Mouse (Mus musculus) small intestine, adult 2 months (tissue): ENCODE results near the gene Snx15. TPM values are rescaled to one million over a fixed set of nuclear protein-coding genes. Genes with fewer than 3 reads are reported as not detected.
"Not testable (repeated sequence)": the region's sequence is repeated elsewhere in the genome, so short reads cannot be mapped to it uniquely, and the experiment has no call there.

ENCODE experiments used
- H3K27ac ChIP-seq: fragments of 200-500 bp; 2 replicates; pipeline ENCODE4 v1.5.1; 2012; ENCODE audit warnings: low read depth, low read length, control low read depth, inconsistent platforms; ENCODE audit not compliant: insufficient read depth
- H3K27me3 ChIP-seq: fragments of 200-500 bp; 2 replicates; pipeline ENCODE4 v1.6.1; 2012; ENCODE audit warnings: mild to moderate bottlenecking, moderate library complexity, low read length, inconsistent platforms; ENCODE audit not compliant: control insufficient read depth, insufficient read depth
- H3K36me3 ChIP-seq: fragments of 200-500 bp; 2 replicates; pipeline ENCODE4 v1.6.1; 2012; ENCODE audit warnings: mild to moderate bottlenecking, low read length, control low read depth, inconsistent platforms; ENCODE audit not compliant: control insufficient read depth, insufficient read depth
- H3K4me1 ChIP-seq: fragments of 200-500 bp; 2 replicates; pipeline ENCODE4 v1.6.1; 2012; ENCODE audit warnings: low read length, inconsistent platforms, mixed read lengths; ENCODE audit not compliant: control insufficient read depth, insufficient read depth, insufficient read length
- H3K4me3 ChIP-seq: fragments of 200-500 bp; 2 replicates; pipeline ENCODE4 v1.5.1; 2012; ENCODE audit warnings: low read depth, mild to moderate bottlenecking, control low read depth, inconsistent platforms, low read length, moderate library complexity
- CTCF ChIP-seq: fragments of 200-500 bp; IDR thresholded peaks from 2 replicates; pipeline ENCODE4 v1.5.1; 2012; ENCODE audit warnings: low read depth, mild to moderate bottlenecking, control low read depth, inconsistent platforms, low read length, moderate library complexity, mixed read lengths; ENCODE audit not compliant: insufficient replicate concordance, insufficient read length; ENCODE audit errors: extremely low read depth
- POLR2A ChIP-seq: fragments of 200-500 bp; IDR thresholded peaks from 2 replicates; pipeline ENCODE4 v1.6.1; 2012; ENCODE audit warnings: low read depth, mild to moderate bottlenecking, control low read depth, inconsistent platforms, low read length, moderate library complexity
- WGBS: fragments of 180-500 bp; shearing (Covaris S2); methylation state at CpG from one replicate; pipeline ENCODE4 v1.1.7; 2018; 5-methylcytosine and 5-hydroxymethylcytosine counted together
- polyA plus RNA-seq: library from polyadenylated mRNA; depleted of rRNA; stranded (reverse); fragments of >200 nt; gene quantifications from 2 replicates; pipeline ENCODE4 v1.2.3, GENCODE M21; 2012

Gene Snx15
- polyA plus RNA-seq, 1 experiment, result 41.8 TPM

GRCm38 (mm10) chr19:6132171-6132827, 4.2 kb upstream of the Snx15 start:
- H3K4me1 ChIP-seq, result no peaks in the 10 kb centered on the region
- H3K27ac ChIP-seq, result no peak overlapping the region
- 0 out of 2 replicates have a peak, but pooled peaks cover 2% of the 10 kb centered on the region for H3K36me3 ChIP-seq
- TF ChIP-seq CTCF, result no peak
- TF ChIP-seq POLR2A, result no peak
- H3K4me3 ChIP-seq, result no peak overlapping the region
- no peaks in the 10 kb centered on the region for H3K27me3 ChIP-seq
- 81% methylated on average over 7 of the region's 7 CpGs for WGBS

- not testable (repeated sequence) for H3K27me3 ChIP-seq, H3K4me1 ChIP-seq, H3K36me3 ChIP-seq, H3K4me3 ChIP-seq, H3K27ac ChIP-seq
- 72% methylated on average over 7 of the region's 7 CpGs for WGBS
These were observed 2.5 kb upstream of the Snx15 start for GRCm38 (mm10) chr19:6130414-6131128.

DNA sequence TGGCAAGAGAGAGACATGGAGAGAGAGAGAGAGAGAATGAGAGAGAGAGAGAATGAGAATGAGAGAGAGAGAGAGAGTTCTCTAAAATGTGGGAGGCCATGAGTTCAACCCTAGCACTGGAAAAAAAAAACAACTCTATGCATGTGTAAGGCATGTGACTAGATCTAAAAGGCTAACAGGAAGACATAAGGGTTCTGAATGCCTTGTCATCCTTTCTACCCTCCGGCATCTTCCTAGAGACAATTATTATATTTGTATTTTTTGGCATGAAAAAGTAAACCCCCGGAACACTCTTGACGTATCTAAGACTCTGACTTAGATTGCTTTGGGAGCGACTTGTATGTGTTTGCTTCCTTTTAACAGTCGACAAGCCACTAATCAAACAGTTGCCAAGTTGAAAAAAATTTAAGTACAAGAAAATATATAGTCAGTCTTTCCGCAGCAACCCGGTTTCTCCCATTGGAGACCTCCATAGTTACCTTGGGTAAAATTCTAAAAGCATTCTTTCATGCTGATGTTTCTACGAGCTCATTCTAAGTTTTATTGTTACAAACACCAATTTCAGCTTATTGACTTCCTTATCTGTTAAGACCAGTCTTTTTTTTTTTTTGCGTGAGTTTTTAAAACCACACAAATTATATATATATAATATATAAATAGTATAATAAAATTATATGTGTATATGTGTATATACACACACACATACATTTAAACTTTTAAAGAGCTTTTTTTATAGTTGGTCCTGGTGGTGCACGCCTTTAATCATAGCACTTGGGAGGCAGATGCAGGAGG, 1.1 kb downstream of the Snx15 start:
- Histone ChIP-seq H3K27ac (peak overlapping the region; percentile 92; the same call in 1 of the 2 replicates), H3K4me1 (peaks cover 12% of the 10 kb centered on the region), H3K36me3 (no peaks in the 10 kb centered on the region), H3K4me3 (peak overlapping the region; percentile 71), H3K27me3 (no peaks in the 10 kb centered on the region)
- 36% methylated on average over 10 of the region's 10 CpGs for WGBS
- TF ChIP-seq POLR2A (no peak), CTCF (no peak)

DNA sequence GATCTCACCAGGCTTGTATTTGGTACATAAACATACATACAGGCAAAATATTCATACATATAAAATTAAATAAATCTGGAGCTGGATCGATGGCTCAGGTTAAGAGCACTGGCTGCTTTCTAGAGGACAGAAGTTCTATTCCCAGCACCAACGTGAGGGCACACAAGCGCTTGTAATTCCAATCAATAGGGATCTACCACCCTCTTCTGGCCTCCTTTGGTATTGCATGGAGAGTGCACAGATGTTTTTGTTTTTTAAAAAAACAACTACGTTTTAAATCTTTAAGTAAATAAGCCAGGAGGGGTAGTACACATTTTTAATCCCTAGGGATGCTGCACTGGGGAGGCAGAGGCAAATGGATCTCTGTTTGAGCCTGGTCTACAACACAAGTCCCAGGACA, 1.8 kb downstream of the Snx15 start:
- no peaks in the 10 kb centered on the region for H3K27me3 ChIP-seq
- TF ChIP-seq CTCF (peak; percentile 57; the same call in 1 of the 2 replicates), POLR2A (no peak)
- H3K27ac ChIP-seq, result no peak overlapping the region
- H3K4me1 ChIP-seq, result peaks cover 14% of the 10 kb centered on the region
- 23% methylated on average over 4 of the region's 4 CpGs for WGBS
- H3K4me3 ChIP-seq, result no peak overlapping the region
- H3K36me3 ChIP-seq, result no peaks in the 10 kb centered on the region

DNA sequence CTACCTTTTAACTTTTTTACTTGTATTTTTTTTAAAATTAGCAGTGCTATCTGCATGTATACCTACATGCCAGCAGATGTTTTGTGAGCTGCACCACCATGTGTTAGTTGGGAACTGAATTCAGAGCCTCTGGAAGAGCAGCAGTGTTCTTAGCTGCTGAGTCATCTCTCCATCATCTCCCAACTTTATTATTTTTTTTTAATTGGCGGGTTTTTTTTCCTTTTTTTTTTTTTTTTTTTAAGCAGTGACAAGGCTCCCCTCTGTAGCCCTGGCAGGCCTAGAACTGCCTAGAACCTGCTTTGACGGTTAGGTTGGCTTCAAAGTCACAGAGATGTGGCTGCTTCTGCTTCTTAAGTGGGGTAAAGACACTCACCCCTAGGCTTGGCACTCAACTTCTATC, 3.2 kb downstream of the Snx15 start:
- Histone ChIP-seq H3K27ac (no peak overlapping the region), H3K27me3 (no peaks in the 10 kb centered on the region), H3K36me3 (0 out of 2 replicates have a peak, but pooled peaks cover 1% of the 10 kb centered on the region), H3K4me1 (peaks cover 24% of the 10 kb centered on the region), H3K4me3 (no peak overlapping the region)
- WGBS, result 82% methylated on average over 2 of the region's 2 CpGs
- TF ChIP-seq CTCF, result no peak
- no peak for TF ChIP-seq POLR2A

GRCm38 (mm10) chr19:6123330-6123729, 4.8 kb downstream of the Snx15 start:
- Histone ChIP-seq H3K4me1 (peaks cover 24% of the 10 kb centered on the region), H3K36me3 (0 out of 2 replicates have a peak, but pooled peaks cover 1% of the 10 kb centered on the region), H3K27ac (peak overlapping the region; percentile 40; the same call in 1 of the 2 replicates), H3K4me3 (no peak overlapping the region), H3K27me3 (no peaks in the 10 kb centered on the region)
- TF ChIP-seq POLR2A (no peak), CTCF (no peak)
- WGBS, result 22% methylated on average over 8 of the region's 8 CpGs

- H3K4me3 ChIP-seq, result no peak overlapping the region
- TF ChIP-seq POLR2A (no peak), CTCF (no peak)
- H3K4me1 ChIP-seq, result peaks cover 25% of the 10 kb centered on the region
- H3K27ac ChIP-seq, result no peak overlapping the region
- WGBS, result 55% methylated on average over 19 of the region's 19 CpGs
- no peaks in the 10 kb centered on the region for H3K27me3 ChIP-seq
- H3K36me3 ChIP-seq, result peaks cover 2% of the 10 kb centered on the region; the same call in 1 of the 2 replicates
These were observed 6.3 kb downstream of the Snx15 start for GRCm38 (mm10) chr19:6121761-6122160.
